Mouse (Mus musculus) erythroid progenitor cell, adult 5-6 weeks (primary cell): ENCODE measurements around the gene Mlph. TPM values are rescaled to one million over a fixed set of nuclear protein-coding genes. Genes with fewer than 3 reads are reported as not detected.

ENCODE experiments used
- total RNA-seq, 2 experiments: library from RNA; stranded (forward) in 1 of 2; stranded (reverse) in 1 of 2; fragments of 150-400 nt in 1 of 2; fragments of 186-747, 209-891 nt in 1 of 2; gene quantifications; 2 replicates each; pipeline versions ENCODE4 v1.2.3 to v1.2.4; 2015 to 2017; ENCODE audit warnings: low replicate concordance in 2 of 2

Gene Mlph
- total RNA-seq, 2 experiments from 2014 or later, result not detected

Other genes starting within 250 kb of the Mlph start
- not detected in 2 replicates for gene Col6a3, start 71.1 kb upstream of the Mlph start, total RNA-seq (2015; ENCODE audit: low replicate concordance)
- gene Col6a3, start 71.1 kb upstream of the Mlph start, total RNA-seq (2017; ENCODE audit: low replicate concordance), result 0.13 TPM in 1 of 2 replicates, not detected in the other
- gene Prlh, start 38.0 kb downstream of the Mlph start, total RNA-seq (2015; ENCODE audit: low replicate concordance), result not detected in 2 replicates
- not detected in 2 replicates for gene Prlh, start 38.0 kb downstream of the Mlph start, total RNA-seq (2017; ENCODE audit: low replicate concordance)
- gene Rab17, start 54.6 kb downstream of the Mlph start, total RNA-seq (2015; ENCODE audit: low replicate concordance), result not detected in 2 replicates
- not detected in 2 replicates for gene Rab17, start 54.6 kb downstream of the Mlph start, total RNA-seq (2017; ENCODE audit: low replicate concordance)
- 21.0 and 28.1 TPM in 2 replicates for gene Lrrfip1, start 83.7 kb downstream of the Mlph start, total RNA-seq (2015; ENCODE audit: low replicate concordance)
- 17.1 and 22.1 TPM in 2 replicates for gene Lrrfip1, start 83.7 kb downstream of the Mlph start, total RNA-seq (2017; ENCODE audit: low replicate concordance)
- gene Rbm44, start 230.0 kb downstream of the Mlph start, total RNA-seq (2015; ENCODE audit: low replicate concordance), result 29.3 and 31.4 TPM in 2 replicates
- 34.1 and 71.5 TPM in 2 replicates for gene Rbm44, start 230.0 kb downstream of the Mlph start, total RNA-seq (2017; ENCODE audit: low replicate concordance)